Mouse (Mus musculus): ENCODE data around the gene Slc2a12. TPM values are rescaled to one million over a fixed set of nuclear protein-coding genes. Genes with fewer than 3 reads are reported as not detected.

The Slc2a12 gene
- 1.4 and 1.5 TPM in 2 replicates for polyA plus RNA-seq (2016; fragmentation: Nextera tagmentation; extraction: Ambion mirVana)

DNA sequence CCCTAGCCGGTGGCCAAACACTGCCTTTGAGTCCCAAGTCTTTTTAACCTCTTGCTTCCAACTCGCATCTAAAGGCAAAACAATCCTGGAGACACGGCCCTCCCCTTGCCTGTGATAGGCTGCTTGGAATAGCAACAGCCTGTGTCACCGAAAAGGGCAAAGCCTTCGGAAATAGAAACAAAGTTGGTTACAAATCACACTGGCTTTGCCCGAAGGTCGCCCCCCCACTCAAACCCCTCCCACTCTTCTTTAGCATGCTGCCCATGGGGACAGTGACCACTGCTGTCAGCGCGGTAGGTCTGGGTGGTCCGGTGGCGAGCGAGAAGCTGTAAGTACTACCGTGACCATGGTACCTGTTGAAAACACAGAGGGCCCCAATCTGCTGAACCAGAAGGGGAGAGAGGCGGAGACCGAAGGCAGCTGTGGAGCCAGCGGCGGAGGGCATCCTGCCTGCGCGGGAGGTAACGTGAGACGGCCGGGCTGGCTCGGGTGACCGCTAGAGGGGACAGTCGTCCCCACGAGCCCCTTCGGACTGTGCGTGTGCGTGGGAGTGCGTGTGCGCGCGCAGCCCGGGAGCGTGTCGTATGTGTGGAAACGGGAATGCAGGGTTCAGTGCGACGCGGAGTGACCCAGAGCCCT lies at the start of gene Slc2a12:
Gene Slc2a12 (plus strand): TSS at position 159 of the 639 bp plus-strand sequence.
- Histone ChIP-seq H3K27me3 (no peaks in the 10 kb centered on the region), H3K36me3 (no peaks in the 10 kb centered on the region), H3K27ac (peak within 1 kb of the TSS; percentile 84), H3K9me3 (peaks cover 7% of the 10 kb centered on the region; the same call in 1 of the 2 replicates), H3K4me1 (replicated peaks) (no peaks in the 10 kb centered on the region; the same call in 1 of the 2 replicates), H3K9ac (replicated peaks) (peak within 1 kb of the TSS; percentile 64), H3K4me2 (peak within 1 kb of the TSS; percentile 60), H3K4me3 (replicated peaks) (peak within 1 kb of the TSS; percentile 48)
- whole genome bisulfite sequencing = 4% methylated on average over 40 of the region's 40 CpGs
- peak; percentile 78 for ATAC-seq (ENCODE audit: insufficient number of reproducible peaks, insufficient read depth, low FRiP score, low TSS enrichment, low read depth)

DNA sequence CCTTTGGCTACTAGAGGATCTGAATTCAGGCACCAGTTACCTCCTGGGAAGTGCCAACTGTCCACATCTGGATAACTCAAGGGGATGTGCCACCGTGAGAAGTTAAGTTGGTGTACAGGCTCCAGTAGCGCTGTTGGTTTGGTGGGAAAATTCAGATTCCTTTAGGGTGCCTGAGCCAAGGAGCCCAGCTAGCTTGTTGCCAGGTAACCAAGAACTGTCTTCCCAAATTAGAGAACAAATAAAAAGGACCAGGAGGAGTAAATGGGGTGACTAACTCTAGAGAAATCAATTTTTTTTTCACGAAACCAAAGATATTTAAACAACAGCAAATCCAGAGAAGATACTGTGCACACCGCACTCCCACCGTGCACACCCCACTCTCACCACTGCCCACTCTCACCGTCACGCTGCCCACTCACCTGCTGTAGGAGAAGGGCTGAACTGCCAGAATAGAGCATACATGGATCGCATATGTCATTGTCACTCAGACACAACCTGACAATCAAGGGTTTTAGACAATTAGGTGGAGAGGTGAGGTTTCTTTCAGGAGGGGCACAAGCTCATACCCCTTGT lies 45.8 kb upstream of the Slc2a12 start:
- no peak overlapping the region for H3K27ac ChIP-seq
- H3K27me3 ChIP-seq = no peaks in the 10 kb centered on the region
- H3K4me2 ChIP-seq = no peak overlapping the region
- H3K9ac ChIP-seq (replicated peaks) = no peak overlapping the region
- ATAC-seq (ENCODE audit: insufficient number of reproducible peaks, insufficient read depth, low FRiP score, low TSS enrichment, low read depth) = no peak
- H3K9me3 ChIP-seq = no peaks in the 10 kb centered on the region
- no peaks in the 10 kb centered on the region for H3K4me1 ChIP-seq (replicated peaks)
- 90% methylated on average over 8 of the region's 8 CpGs for WGBS
- H3K4me3 ChIP-seq (replicated peaks) = no peak overlapping the region
- H3K36me3 ChIP-seq = no peaks in the 10 kb centered on the region

DNA sequence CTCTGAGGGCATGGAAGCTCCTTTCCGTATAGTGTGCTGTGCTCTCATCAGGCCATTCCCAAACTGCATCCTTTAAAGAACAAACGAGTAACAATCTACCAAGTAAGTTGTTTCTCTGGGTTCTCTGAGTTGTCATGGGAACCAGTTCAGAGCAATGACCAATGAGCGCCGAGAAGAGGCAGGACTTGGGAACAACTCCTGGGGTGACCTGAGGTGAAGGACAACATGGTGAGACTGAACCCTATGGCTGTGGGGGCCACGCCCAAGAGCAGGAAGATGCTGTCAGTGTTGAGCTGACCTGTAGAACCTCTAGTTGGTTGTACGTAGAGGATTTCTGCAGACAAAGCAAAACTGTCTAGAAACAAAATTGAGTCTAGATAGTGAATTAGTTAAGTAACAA lies 43.8 kb upstream of the Slc2a12 start:
- Histone ChIP-seq H3K4me1 (replicated peaks) (no peaks in the 10 kb centered on the region), H3K9ac (replicated peaks) (no peak overlapping the region), H3K4me2 (no peak overlapping the region), H3K9me3 (no peaks in the 10 kb centered on the region), H3K27me3 (no peaks in the 10 kb centered on the region), H3K4me3 (replicated peaks) (no peak overlapping the region), H3K36me3 (no peaks in the 10 kb centered on the region), H3K27ac (no peak overlapping the region)
- 88% methylated on average over 6 of the region's 6 CpGs for WGBS
- ATAC-seq (ENCODE audit: insufficient number of reproducible peaks, insufficient read depth, low FRiP score, low TSS enrichment, low read depth) = no peak

DNA sequence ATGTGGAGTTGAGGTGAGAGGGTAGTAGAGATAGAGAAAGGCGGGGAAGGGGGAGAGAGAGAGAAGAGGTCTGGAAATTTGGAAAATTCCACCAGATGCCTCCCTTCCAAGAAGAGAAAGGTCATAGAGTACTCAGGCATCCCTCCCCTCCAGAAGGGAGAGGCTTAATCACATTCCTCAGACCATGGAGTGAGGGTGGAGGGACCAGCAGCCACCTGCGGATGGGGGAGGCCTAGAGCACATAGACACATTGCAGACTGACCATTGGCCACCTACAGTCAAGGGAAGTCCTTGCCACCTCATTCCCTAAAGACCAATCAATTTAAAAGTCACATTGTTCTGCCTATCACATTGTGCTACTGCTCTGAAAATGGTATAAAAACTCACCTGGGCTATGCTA lies 40.0 kb upstream of the Slc2a12 start:
- Histone ChIP-seq H3K27me3 (no peaks in the 10 kb centered on the region), H3K9me3 (no peaks in the 10 kb centered on the region), H3K36me3 (no peaks in the 10 kb centered on the region), H3K4me2 (no peak overlapping the region), H3K4me3 (replicated peaks) (no peak overlapping the region), H3K4me1 (replicated peaks) (peaks cover 17% of the 10 kb centered on the region), H3K9ac (replicated peaks) (no peak overlapping the region), H3K27ac (no peak overlapping the region)
- 86% methylated on average over 2 of the region's 2 CpGs for WGBS
- no peak for ATAC-seq (ENCODE audit: insufficient number of reproducible peaks, insufficient read depth, low FRiP score, low TSS enrichment, low read depth)

DNA sequence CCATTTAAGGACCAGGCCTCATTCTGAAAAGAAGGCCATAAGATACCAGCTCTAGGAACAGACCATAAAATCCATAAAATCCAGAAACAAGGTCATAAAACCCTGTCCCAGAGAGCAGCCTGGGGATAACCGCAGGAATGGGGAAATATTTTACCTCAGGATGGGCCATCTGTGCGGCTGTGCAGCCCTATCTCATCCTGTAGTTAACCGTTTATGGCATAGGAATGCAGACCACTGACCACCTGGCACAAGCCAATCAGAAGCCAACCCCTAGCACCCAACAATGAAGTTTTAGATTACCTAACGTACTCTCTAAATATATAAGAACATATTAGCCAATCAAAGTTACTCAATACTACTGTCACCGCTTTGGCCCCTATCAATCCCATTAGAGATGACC lies 36.5 kb upstream of the Slc2a12 start:
- 38% methylated on average over 5 of the region's 5 CpGs for WGBS
- Histone ChIP-seq H3K4me2 (no peak overlapping the region), H3K4me3 (replicated peaks) (no peak overlapping the region), H3K9me3 (no peaks in the 10 kb centered on the region), H3K4me1 (replicated peaks) (peaks cover 17% of the 10 kb centered on the region), H3K27me3 (no peaks in the 10 kb centered on the region), H3K27ac (0 out of 2 replicates have a peak overlapping the region, but pooled peaks have one; percentile 14), H3K9ac (replicated peaks) (no peak overlapping the region), H3K36me3 (no peaks in the 10 kb centered on the region)
- peak; percentile 78; the same call in 1 of the 2 replicates for ATAC-seq (ENCODE audit: insufficient number of reproducible peaks, insufficient read depth, low FRiP score, low TSS enrichment, low read depth)

DNA sequence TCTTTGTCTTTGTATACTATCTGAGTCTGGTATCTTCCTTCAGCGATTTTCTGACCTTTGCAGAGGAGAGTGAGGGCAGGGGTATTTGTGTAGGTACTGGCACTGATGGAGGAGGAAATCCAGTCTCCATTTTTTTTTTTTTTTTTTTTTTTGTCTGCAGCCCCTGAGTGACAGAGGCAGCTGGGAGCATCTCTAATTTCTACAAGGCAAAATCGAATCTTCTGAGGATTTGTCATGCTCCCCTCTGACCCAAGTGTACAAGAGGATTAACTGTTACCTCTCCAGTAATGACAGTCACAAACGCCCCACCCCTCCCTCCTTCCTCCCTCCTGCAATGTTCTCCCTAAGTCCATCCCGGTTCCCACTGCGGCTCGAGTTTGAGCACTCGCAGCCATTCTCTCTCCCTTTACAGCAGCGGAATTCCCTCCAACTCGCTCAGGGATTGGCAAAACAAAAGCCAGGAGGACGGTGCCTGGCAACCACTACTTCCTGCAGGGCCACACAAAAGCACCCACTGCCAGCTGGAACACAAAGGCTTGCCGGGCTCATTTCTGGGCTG lies 35.9 kb upstream of the Slc2a12 start:
- peak overlapping the region; percentile 38 for H3K4me2 ChIP-seq
- peak; percentile 28; the same call in 1 of the 2 replicates for ATAC-seq (ENCODE audit: insufficient number of reproducible peaks, insufficient read depth, low FRiP score, low TSS enrichment, low read depth)
- no peaks in the 10 kb centered on the region for H3K9me3 ChIP-seq
- H3K4me3 ChIP-seq (replicated peaks) = no peak overlapping the region
- H3K27ac ChIP-seq = peak overlapping the region; percentile 69
- H3K4me1 ChIP-seq (replicated peaks) = peaks cover 17% of the 10 kb centered on the region
- H3K27me3 ChIP-seq = no peaks in the 10 kb centered on the region
- 6% methylated on average over 11 of the region's 11 CpGs for WGBS
- H3K36me3 ChIP-seq = no peaks in the 10 kb centered on the region
- no peak overlapping the region; the same call in 1 of the 2 replicates for H3K9ac ChIP-seq (replicated peaks)

DNA sequence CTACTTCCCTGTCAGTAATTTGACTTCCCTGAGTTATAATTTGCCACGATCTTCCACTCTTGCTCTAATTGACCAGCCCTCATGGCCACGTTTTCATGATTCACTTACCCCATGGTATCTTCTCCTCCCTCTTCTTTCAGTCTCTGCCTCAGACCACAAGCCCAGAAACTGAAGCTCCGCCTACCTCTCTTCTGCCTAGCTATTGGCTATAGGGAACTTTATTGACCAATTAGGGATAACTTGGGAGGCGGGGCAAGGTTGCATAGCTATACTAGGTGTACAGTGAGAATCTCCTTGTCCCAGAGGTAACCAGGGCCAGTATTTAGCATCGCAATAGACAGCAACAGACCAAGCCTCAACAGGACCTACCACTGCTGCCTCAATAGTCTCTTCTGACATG lies 31.5 kb upstream of the Slc2a12 start:
- H3K9ac ChIP-seq (replicated peaks) = no peak overlapping the region
- no peak overlapping the region for H3K4me2 ChIP-seq
- 89% methylated on average over 5 of the region's 5 CpGs for WGBS
- ATAC-seq (ENCODE audit: insufficient number of reproducible peaks, insufficient read depth, low FRiP score, low TSS enrichment, low read depth) = no peak
- H3K27ac ChIP-seq = no peak overlapping the region
- peaks cover 10% of the 10 kb centered on the region for H3K4me1 ChIP-seq (replicated peaks)
- H3K27me3 ChIP-seq = no peaks in the 10 kb centered on the region
- H3K4me3 ChIP-seq (replicated peaks) = no peak overlapping the region
- no peaks in the 10 kb centered on the region for H3K9me3 ChIP-seq
- H3K36me3 ChIP-seq = no peaks in the 10 kb centered on the region

DNA sequence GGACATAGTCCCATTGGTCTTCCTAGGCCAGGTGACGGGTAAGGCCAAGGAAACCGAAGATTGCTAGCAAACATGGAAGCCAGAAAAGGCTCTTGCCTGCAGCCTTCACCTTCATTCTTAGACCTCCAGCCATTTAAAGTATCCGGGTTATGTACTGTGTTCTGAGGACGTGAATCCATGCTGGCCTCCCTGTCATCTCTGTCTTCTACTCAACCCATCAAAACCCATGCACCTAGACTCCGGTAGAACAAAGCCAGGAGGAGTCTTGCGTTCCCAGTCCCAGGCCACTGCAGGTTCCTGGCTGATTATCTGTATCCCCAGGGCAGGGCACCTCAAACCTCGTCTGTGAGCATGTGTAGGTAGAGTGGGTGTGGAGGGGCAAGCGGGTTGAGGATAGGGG lies 30.3 kb upstream of the Slc2a12 start:
- Histone ChIP-seq H3K9ac (replicated peaks) (no peak overlapping the region), H3K27ac (no peak overlapping the region), H3K9me3 (peaks cover 7% of the 10 kb centered on the region; the same call in 1 of the 2 replicates), H3K4me2 (no peak overlapping the region), H3K4me1 (replicated peaks) (no peaks in the 10 kb centered on the region), H3K36me3 (no peaks in the 10 kb centered on the region), H3K27me3 (no peaks in the 10 kb centered on the region), H3K4me3 (replicated peaks) (no peak overlapping the region)
- 91% methylated on average over 8 of the region's 8 CpGs for WGBS
- no peak for ATAC-seq (ENCODE audit: insufficient number of reproducible peaks, insufficient read depth, low FRiP score, low TSS enrichment, low read depth)

DNA sequence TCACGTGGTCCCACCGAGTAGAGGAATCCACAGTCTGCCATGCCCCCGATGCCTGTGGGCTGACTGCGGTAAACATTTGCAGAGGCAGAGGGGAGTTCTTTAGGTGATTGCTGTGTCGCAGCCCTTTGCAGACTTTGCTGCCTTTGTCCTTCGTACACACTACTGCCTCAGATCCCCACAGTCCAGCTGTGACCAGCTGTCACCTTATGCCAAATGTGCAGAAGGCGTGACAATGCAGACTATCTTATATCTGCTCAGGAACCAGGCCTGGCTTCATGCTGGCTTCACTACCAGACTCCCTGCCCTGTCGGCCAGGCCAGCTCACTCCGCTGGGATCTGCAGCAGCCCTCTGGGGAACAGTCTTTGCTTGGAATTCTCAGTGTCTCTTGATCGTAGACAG lies 29.5 kb upstream of the Slc2a12 start:
- H3K9me3 ChIP-seq = peaks cover 13% of the 10 kb centered on the region; the same call in 1 of the 2 replicates
- H3K27me3 ChIP-seq = no peaks in the 10 kb centered on the region
- H3K9ac ChIP-seq (replicated peaks) = no peak overlapping the region
- H3K27ac ChIP-seq = no peak overlapping the region
- H3K4me3 ChIP-seq (replicated peaks) = no peak overlapping the region
- H3K36me3 ChIP-seq = no peaks in the 10 kb centered on the region
- WGBS = 59% methylated on average over 10 of the region's 10 CpGs
- no peak overlapping the region for H3K4me2 ChIP-seq
- 0 out of 2 replicates have a peak, but pooled peaks have one; percentile 42 for ATAC-seq (ENCODE audit: insufficient number of reproducible peaks, insufficient read depth, low FRiP score, low TSS enrichment, low read depth)
- no peaks in the 10 kb centered on the region for H3K4me1 ChIP-seq (replicated peaks)

DNA sequence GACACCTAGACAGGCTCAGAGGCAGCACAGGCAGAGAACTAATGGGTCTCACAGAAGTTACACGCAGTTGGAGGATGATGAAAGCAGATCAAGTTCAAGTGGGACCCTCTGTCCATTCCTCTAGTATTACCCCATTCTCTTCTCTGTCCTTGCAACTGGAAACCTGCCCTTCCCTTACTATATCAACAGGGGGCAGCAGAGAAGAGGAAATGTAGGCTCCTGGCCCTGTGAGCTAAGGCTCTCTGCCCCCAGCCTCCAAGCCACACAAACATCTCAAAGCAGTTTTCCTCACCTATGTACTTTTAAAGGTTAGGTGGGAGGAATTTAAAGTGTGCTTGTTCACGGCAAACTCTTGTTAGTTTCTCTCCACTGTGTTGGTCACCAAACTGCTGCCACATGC lies 26.0 kb upstream of the Slc2a12 start:
- Histone ChIP-seq H3K4me1 (replicated peaks) (no peaks in the 10 kb centered on the region), H3K9me3 (peaks cover 13% of the 10 kb centered on the region; the same call in 1 of the 2 replicates), H3K36me3 (no peaks in the 10 kb centered on the region), H3K9ac (replicated peaks) (no peak overlapping the region), H3K27me3 (no peaks in the 10 kb centered on the region), H3K4me3 (replicated peaks) (no peak overlapping the region), H3K4me2 (no peak overlapping the region), H3K27ac (no peak overlapping the region)
- ATAC-seq (ENCODE audit: insufficient number of reproducible peaks, insufficient read depth, low FRiP score, low TSS enrichment, low read depth) = no peak
- WGBS = 64% methylated on average over 2 of the region's 2 CpGs

DNA sequence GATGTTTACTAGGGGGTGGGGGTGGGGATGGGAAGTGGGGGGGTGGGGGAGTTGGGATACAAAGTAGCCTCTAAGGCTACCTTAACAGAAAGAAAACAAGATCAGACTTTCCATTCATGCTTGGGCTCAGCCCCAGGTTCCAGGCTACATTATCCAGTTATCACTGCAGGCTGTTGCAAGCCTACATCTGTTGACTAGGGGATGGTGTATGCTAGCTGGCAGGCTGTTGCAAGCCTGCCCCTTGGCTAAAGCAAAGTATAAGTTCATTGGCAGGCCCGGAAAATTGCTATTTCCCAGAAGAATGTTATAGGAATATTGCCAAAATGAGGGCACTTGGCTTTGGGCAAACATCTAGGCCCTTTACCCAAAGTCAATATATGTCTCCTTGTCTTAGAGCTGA lies 16.0 kb upstream of the Slc2a12 start:
- H3K27ac ChIP-seq = no peak overlapping the region
- H3K4me1 ChIP-seq (replicated peaks) = 0 out of 2 replicates have a peak, but pooled peaks cover 2% of the 10 kb centered on the region
- H3K4me2 ChIP-seq = no peak overlapping the region
- 83% methylated on average over 1 of the region's 1 CpGs for WGBS
- H3K27me3 ChIP-seq = no peaks in the 10 kb centered on the region
- no peaks in the 10 kb centered on the region for H3K36me3 ChIP-seq
- no peaks in the 10 kb centered on the region for H3K9me3 ChIP-seq
- H3K4me3 ChIP-seq (replicated peaks) = no peak overlapping the region
- ATAC-seq (ENCODE audit: insufficient number of reproducible peaks, insufficient read depth, low FRiP score, low TSS enrichment, low read depth) = no peak
- H3K9ac ChIP-seq (replicated peaks) = no peak overlapping the region

Measured in limb, embryonic 12.5 days (tissue).